In genomic region chr13:28959068-28959440, GRCm38 (mm10) we compare ENCODE assay signal across 8 mouse cellular contexts. TPM values are rescaled to one million over a fixed set of nuclear protein-coding genes. Genes with fewer than 3 reads are reported as not detected.
DNase-seq lines count a peak whose midpoint lies in the region; ATAC-seq and TF ChIP-seq lines count a peak whose summit lies in the region.

No protein-coding gene starts in this region.

- no peak for DNase-seq in heart, adult 2 months
- DNase-seq in heart, adult 11 months: no peak
- DNase-seq in A20 (ENCODE audit: low read depth, low spot score): peak; percentile 59
- no peak for DNase-seq in liver, postnatal 0 days
- DNase-seq in urinary bladder, postnatal 10 days (ENCODE audit: low spot score): no peak
- no peak for DNase-seq in layer of hippocampus, adult 9-11 months
- no peak for DNase-seq in left cerebral cortex, postnatal 36 days (ENCODE audit: low spot score in 2 of 2)

- no peak for TF ChIP-seq POLR2A in heart, adult 2 months (IDR thresholded peaks at IDR 0.05; ENCODE audit: insufficient read depth, low read depth, low read length)

- TF ChIP-seq CTCF in heart, adult 2 months (IDR thresholded peaks at IDR 0.05): no peak
- TF ChIP-seq CTCF in liver, postnatal 0 days (IDR thresholded peaks at IDR 0.05; ENCODE audit: low read depth): no peak

- no peaks in the 10 kb centered on the region for H3K4me1 ChIP-seq in heart, adult 2 months (ENCODE audit: control insufficient read depth, insufficient read depth, low read length)
- H3K4me1 ChIP-seq in forebrain, embryonic 16.5 days (replicated peaks; ENCODE audit: control insufficient read depth, insufficient read depth, low read length): peaks cover 19% of the 10 kb centered on the region
- H3K4me1 ChIP-seq in liver, postnatal 0 days (ENCODE audit: insufficient read depth): peaks cover 14% of the 10 kb centered on the region

- no peaks in the 10 kb centered on the region for H3K9me3 ChIP-seq in forebrain, embryonic 16.5 days (ENCODE audit: control insufficient read depth, low read length)
- no peaks in the 10 kb centered on the region for H3K9me3 ChIP-seq in liver, postnatal 0 days (ENCODE audit: low read length)

- no peaks in the 10 kb centered on the region for H3K36me3 ChIP-seq in heart, adult 2 months (ENCODE audit: control insufficient read depth, insufficient read depth, low read length)
- no peaks in the 10 kb centered on the region for H3K36me3 ChIP-seq in forebrain, embryonic 16.5 days (ENCODE audit: control insufficient read depth, insufficient read depth)
- no peaks in the 10 kb centered on the region for H3K36me3 ChIP-seq in liver, postnatal 0 days (replicated peaks; ENCODE audit: insufficient read depth, low read length)

- H3K4me3 ChIP-seq in heart, adult 2 months: peak overlapping the region; percentile 85
- peak overlapping the region; percentile 69 for H3K4me3 ChIP-seq in forebrain, embryonic 16.5 days (replicated peaks; ENCODE audit: low read length)
- peak overlapping the region; percentile 53 for H3K4me3 ChIP-seq in liver, postnatal 0 days (ENCODE audit: low read depth, low read length)

- no peak for TF ChIP-seq EP300 in heart, adult 2 months (IDR thresholded peaks at IDR 0.05; ENCODE audit: insufficient read depth, low read depth, low read length)
- no peak for TF ChIP-seq EP300 in liver, postnatal 0 days (IDR thresholded peaks at IDR 0.05; ENCODE audit: low read depth)

- H3K27me3 ChIP-seq in heart, adult 2 months (ENCODE audit: control insufficient read depth, insufficient read depth, low read length): no peaks in the 10 kb centered on the region
- no peaks in the 10 kb centered on the region for H3K27me3 ChIP-seq in forebrain, embryonic 16.5 days (replicated peaks; ENCODE audit: control insufficient read depth, insufficient read depth, low read length)
- H3K27me3 ChIP-seq in liver, postnatal 0 days (ENCODE audit: insufficient read depth, low read length): peaks cover 6% of the 10 kb centered on the region; the same call in 1 of the 2 replicates

- intact Hi-C loops in heart, adult 2 months (cut with DNase I): loop anchor here (2.0 to 10.0 kb wide), 4 partner anchors 200 to 1026 kb away; partner anchors contain the start of gene E2f3
- intact Hi-C loops in left cerebral cortex, postnatal 36 days (cut with DNase I): loop anchor here (2.0 to 10.0 kb wide), 4 partner anchors 204 to 876 kb away; no protein-coding TSS in a partner anchor

- H3K79me2 ChIP-seq in heart, adult 2 months (replicated peaks; ENCODE audit: control insufficient read depth, insufficient read depth, low read length): no peaks in the 10 kb centered on the region

- peak overlapping the region; percentile 93 for H3K9ac ChIP-seq in heart, adult 2 months (ENCODE audit: low read depth, low read length)
- H3K9ac ChIP-seq in forebrain, embryonic 16.5 days (replicated peaks; ENCODE audit: low read depth, low read length): peak overlapping the region; percentile 93
- H3K9ac ChIP-seq in liver, postnatal 0 days (replicated peaks): peak overlapping the region; percentile 55

- H3K4me2 ChIP-seq in forebrain, embryonic 16.5 days (ENCODE audit: low read length): peak overlapping the region; percentile 96
- peak overlapping the region; percentile 86 for H3K4me2 ChIP-seq in liver, postnatal 0 days (ENCODE audit: low read depth, low read length)

- peak; percentile 4; the same call in 1 of the 2 replicates for ATAC-seq in forebrain, embryonic 16.5 days
- ATAC-seq in liver, postnatal 0 days: no peak

- H3K27ac ChIP-seq in heart, adult 2 months: peak overlapping the region; percentile 93
- peak overlapping the region; percentile 99 for H3K27ac ChIP-seq in forebrain, embryonic 16.5 days (ENCODE audit: low read length)
- H3K27ac ChIP-seq in liver, postnatal 0 days (ENCODE audit: low read depth): peak overlapping the region; percentile 72

- WGBS in heart, adult 2 months: under 1% methylated on average over 17 of the region's 17 CpGs
- 0% methylated on average over 17 of the region's 17 CpGs for WGBS in forebrain, embryonic 16.5 days
- WGBS in liver, postnatal 0 days (ENCODE audit: insufficient replicate concordance): under 1% methylated on average over 17 of the region's 17 CpGs

RNA-seq across cellular contexts. Expression of gene Sox4, which starts 5.5 kb away (rescaled TPM):
- total RNA-seq in heart, adult 2 months (2021): 10 to 100 TPM; 13.6 to 17.5 TPM
- 8.3 and 11.9 TPM in 2 replicates for polyA plus RNA-seq in heart, adult 2 months (2012; rRNA removed)
- polyA plus RNA-seq in forebrain, embryonic 16.5 days (2015; fragmentation: Nextera tagmentation; extraction: Ambion mirVana): 224 and 276 TPM in 2 replicates
- 3.6 and 4.1 TPM in 2 replicates for polyA plus RNA-seq in liver, postnatal 0 days (2015; fragmentation: Nextera tagmentation; extraction: Ambion mirVana)
- total RNA-seq in left cerebral cortex, postnatal 36 days (2021): 10 to 100 TPM; 21.9 to 24.1 TPM

Comparison
In these comparisons a context has a peak if more than half of its experiments do, and no peak if none do; other contexts are left out.
1. RNA of gene Sox4, which starts 5.5 kb away (polyA plus RNA-seq): 224 to 276 TPM in forebrain, embryonic 16.5 days; 8.3 to 11.9 TPM in heart, adult 2 months and 3.6 to 4.1 TPM in liver, postnatal 0 days; every median in the first group is over 10 times any median in the second.
2. Peak in every context shown above with its lines, with median percentiles within 50 percentile points of each other: H3K27ac ChIP-seq, H3K4me3 ChIP-seq and H3K9ac ChIP-seq.